ENCODE assay signal across 8 mouse cellular contexts in genomic region chr1:131139102-131140095, GRCm38 (mm10). TPM values are rescaled to one million over a fixed set of nuclear protein-coding genes. Genes with fewer than 3 reads are reported as not detected.
DNase-seq lines count a peak whose midpoint lies in the region; ATAC-seq and TF ChIP-seq lines count a peak whose summit lies in the region.

No protein-coding gene starts in this region.

- no peaks in the 10 kb centered on the region for H3K36me3 ChIP-seq in forebrain, embryonic 11.5 days (ENCODE audit: control insufficient read depth, insufficient read depth, low read length)
- H3K36me3 ChIP-seq in liver, embryonic 14.5 days (replicated peaks; ENCODE audit: control insufficient read depth, insufficient read depth, low read depth) = peaks cover 13% of the 10 kb centered on the region
- H3K36me3 ChIP-seq in small intestine, adult 2 months (ENCODE audit: control insufficient read depth, insufficient read depth, low read length) = no peaks in the 10 kb centered on the region

- H3K9ac ChIP-seq in forebrain, embryonic 11.5 days (ENCODE audit: low read length) = no peak overlapping the region; the same call in 1 of the 2 replicates
- H3K9ac ChIP-seq in liver, embryonic 14.5 days (replicated peaks) = peak overlapping the region; percentile 93

- 62% methylated on average over 11 of the region's 11 CpGs for WGBS in forebrain, embryonic 11.5 days
- 65% methylated on average over 11 of the region's 11 CpGs for WGBS in liver, embryonic 14.5 days (ENCODE audit: insufficient replicate concordance)
- WGBS in small intestine, adult 2 months = 38% methylated on average over 11 of the region's 11 CpGs

- H3K4me2 ChIP-seq in forebrain, embryonic 11.5 days (ENCODE audit: low read depth, low read length, severe bottlenecking) = peak overlapping the region; percentile 74; the same call in 1 of the 2 replicates
- H3K4me2 ChIP-seq in liver, embryonic 14.5 days (ENCODE audit: low read depth) = peak overlapping the region; percentile 92

- TF ChIP-seq EP300 in liver, embryonic 14.5 days (IDR thresholded peaks at IDR 0.05; ENCODE audit: low read depth) = 0 out of 2 replicates have a peak, but pooled peaks have one; percentile 11

- peaks cover 15% of the 10 kb centered on the region for H3K4me1 ChIP-seq in forebrain, embryonic 11.5 days (replicated peaks; ENCODE audit: control insufficient read depth, insufficient read depth, low read length)
- peaks cover 18 to 29% of the 10 kb centered on the region in 2 experiments for H3K4me1 ChIP-seq in liver, embryonic 14.5 days (replicated peaks; ENCODE audit: control insufficient read depth in 2 of 2, insufficient read depth in 2 of 2, low read length in 1 of 2)
- no peaks in the 10 kb centered on the region; the same call in 1 of the 2 replicates for H3K4me1 ChIP-seq in small intestine, adult 2 months (ENCODE audit: control insufficient read depth, insufficient read depth, insufficient read length, low read length)

- no peak for TF ChIP-seq POLR2A in small intestine, adult 2 months (IDR thresholded peaks at IDR 0.05; ENCODE audit: low read depth, low read length)

- H3K4me3 ChIP-seq in forebrain, embryonic 11.5 days (ENCODE audit: low read depth, low read length) = no peak overlapping the region
- peak overlapping the region; percentile 77 to 91 for H3K4me3 ChIP-seq in liver, embryonic 14.5 days (ENCODE audit: insufficient read depth in 1 of 2, low read depth in 2 of 2, low read length in 2 of 2)
- H3K4me3 ChIP-seq in small intestine, adult 2 months (ENCODE audit: low read depth, low read length) = no peak overlapping the region

- no peak overlapping the region for H3K27ac ChIP-seq in forebrain, embryonic 11.5 days (ENCODE audit: low read depth, low read length)
- H3K27ac ChIP-seq in liver, embryonic 14.5 days = peak overlapping the region; percentile 86
- peak overlapping the region; percentile 76; the same call in 1 of the 2 replicates for H3K27ac ChIP-seq in small intestine, adult 2 months (ENCODE audit: insufficient read depth, low read depth, low read length)

- H3K9me3 ChIP-seq in forebrain, embryonic 11.5 days (ENCODE audit: control insufficient read depth, low read length) = no peaks in the 10 kb centered on the region
- no peaks in the 10 kb centered on the region for H3K9me3 ChIP-seq in liver, embryonic 14.5 days (ENCODE audit: control insufficient read depth, low read length)

- DNase-seq in 3134 (ENCODE audit: extremely low read depth, insufficient read length, low spot score) = peak; percentile 48
- DNase-seq in CD4-positive helper T cell, adult 2 months (ENCODE audit: low read depth, low spot score) = peak; percentile 42
- DNase-seq in forebrain, embryonic 11.5 days (ENCODE audit: low spot score) = peak; percentile 42
- DNase-seq in liver, embryonic 14.5 days (ENCODE audit: low read depth in 3 of 3, low spot score in 3 of 3) = peak in 1 of 3 experiments; percentile 60
- DNase-seq in adrenal gland, adult 18-20 months (ENCODE audit: low spot score in 2 of 2) = no peak
- DNase-seq in left cerebral cortex, adult 9 months (ENCODE audit: low spot score in 2 of 2) = no peak
- DNase-seq in cerebellum, postnatal 36 days = no peak

- no peaks in the 10 kb centered on the region for H3K27me3 ChIP-seq in forebrain, embryonic 11.5 days (ENCODE audit: control insufficient read depth, insufficient read depth, low read length)
- no peaks in the 10 kb centered on the region for H3K27me3 ChIP-seq in liver, embryonic 14.5 days (ENCODE audit: control insufficient read depth, insufficient read depth, low read length)
- no peaks in the 10 kb centered on the region for H3K27me3 ChIP-seq in small intestine, adult 2 months (ENCODE audit: control insufficient read depth, insufficient read depth, low read length)

- no peak for ATAC-seq in forebrain, embryonic 11.5 days (replicated peaks; ENCODE audit: low FRiP score)
- ATAC-seq in liver, embryonic 14.5 days (ENCODE audit: insufficient read depth) = no peak

- no peak for TF ChIP-seq CTCF in liver, embryonic 14.5 days (IDR thresholded peaks at IDR 0.05; ENCODE audit: low read depth)
- TF ChIP-seq CTCF in small intestine, adult 2 months (IDR thresholded peaks at IDR 0.05; ENCODE audit: extremely low read depth, insufficient read length, insufficient replicate concordance, low read depth, low read length) = no peak

RNA-seq across cellular contexts. Expression of gene Dyrk3, which starts 1.3 kb away (rescaled TPM):
- 17.1 and 20.8 TPM in 2 replicates for polyA plus RNA-seq in forebrain, embryonic 11.5 days (2014; fragmentation: Nextera tagmentation; extraction: Ambion mirVana)
- 8.5 and 10.6 TPM in 2 replicates for polyA plus RNA-seq in liver, embryonic 14.5 days (2012; rRNA removed)
- 14.3 and 14.9 TPM in 2 replicates for polyA plus RNA-seq in liver, embryonic 14.5 days (2014; fragmentation: Nextera tagmentation; extraction: Ambion mirVana)
- polyA plus RNA-seq in small intestine, adult 2 months (2012; rRNA removed) = 0.51 and 0.65 TPM in 2 replicates
- total RNA-seq in adrenal gland, adult 18-20 months (2021) = 1 to 10 TPM; 5.5 to 7.1 TPM

RNA-seq across cellular contexts. Expression of gene Eif2d, which starts 13.6 kb away (rescaled TPM):
- 61.8 and 68.5 TPM in 2 replicates for polyA plus RNA-seq in forebrain, embryonic 11.5 days (2014; fragmentation: Nextera tagmentation; extraction: Ambion mirVana)
- polyA plus RNA-seq in liver, embryonic 14.5 days (2012; rRNA removed) = 15.8 and 19.0 TPM in 2 replicates
- polyA plus RNA-seq in liver, embryonic 14.5 days (2014; fragmentation: Nextera tagmentation; extraction: Ambion mirVana) = 29.2 and 30.1 TPM in 2 replicates
- 10.3 and 14.4 TPM in 2 replicates for polyA plus RNA-seq in small intestine, adult 2 months (2012; rRNA removed)
- 10 to 100 TPM; 33.7 to 40.4 TPM for total RNA-seq in adrenal gland, adult 18-20 months (2021)

RNA-seq across cellular contexts. Expression of gene Mapkapk2, which starts 41.8 kb away (rescaled TPM):
- polyA plus RNA-seq in forebrain, embryonic 11.5 days (2014; fragmentation: Nextera tagmentation; extraction: Ambion mirVana) = 52.3 and 57.8 TPM in 2 replicates
- 10.3 and 12.9 TPM in 2 replicates for polyA plus RNA-seq in liver, embryonic 14.5 days (2012; rRNA removed)
- polyA plus RNA-seq in liver, embryonic 14.5 days (2014; fragmentation: Nextera tagmentation; extraction: Ambion mirVana) = 12.8 and 13.6 TPM in 2 replicates
- 33.1 and 61.0 TPM in 2 replicates for polyA plus RNA-seq in small intestine, adult 2 months (2012; rRNA removed)
- 100 to 1,000 TPM; 198 to 219 TPM for total RNA-seq in adrenal gland, adult 18-20 months (2021)

Comparison
In these comparisons a context has a peak if more than half of its experiments do, and no peak if none do; other contexts are left out.
1. DNase-seq: peak in 3134 (single experiment), CD4-positive helper T cell, adult 2 months (single experiment) and forebrain, embryonic 11.5 days (single experiment); none in adrenal gland, adult 18-20 months (0 of 2), left cerebral cortex, adult 9 months (0 of 2) and cerebellum, postnatal 36 days (0 of 2).
2. H3K4me3 ChIP-seq: peak in liver, embryonic 14.5 days (2 of 2); none in forebrain, embryonic 11.5 days (single experiment) and small intestine, adult 2 months (single experiment).